Mouse (Mus musculus) embryonic facial prominence, embryonic 15.5 days (tissue): ENCODE measurements around the gene Wfdc17. TPM values are rescaled to one million over a fixed set of nuclear protein-coding genes. Genes with fewer than 3 reads are reported as not detected.

Experiments used
- ATAC-seq: fragments of 200-750 bp; cut with Nextera tagmentation; 2 replicates; pipeline ENCODE4 v1.8.0; 2017; ENCODE audit warnings: low read depth, moderate TSS enrichment; ENCODE audit not compliant: insufficient number of reproducible peaks, low FRiP score, low TSS enrichment
- H3K27ac ChIP-seq: fragments of 300-500 bp; sonication (generic); replicated peaks from 2 replicates; pipeline ENCODE4 v1.5.1; 2015; ENCODE audit warnings: mild to moderate bottlenecking, inconsistent platforms
- H3K27me3 ChIP-seq: fragments of 300-500 bp; sonication (generic); 2 replicates; pipeline ENCODE4 v1.6.1; 2015; ENCODE audit warnings: inconsistent platforms
- H3K36me3 ChIP-seq: fragments of 300-500 bp; sonication (generic); 2 replicates; pipeline ENCODE4 v1.6.1; 2015; ENCODE audit warnings: mild to moderate bottlenecking, inconsistent platforms
- H3K4me1 ChIP-seq: fragments of 300-500 bp; sonication (generic); 2 replicates; pipeline ENCODE4 v1.6.1; 2015; ENCODE audit warnings: inconsistent platforms
- H3K4me2 ChIP-seq: fragments of 300-500 bp; sonication (generic); replicated peaks from 2 replicates; pipeline ENCODE4 v1.6.1; 2015; ENCODE audit warnings: mild to moderate bottlenecking, inconsistent platforms
- H3K4me3 ChIP-seq: fragments of 300-500 bp; sonication (generic); replicated peaks from 2 replicates; pipeline ENCODE4 v1.5.1; 2015; ENCODE audit warnings: mild to moderate bottlenecking, inconsistent platforms
- H3K9ac ChIP-seq: fragments of 300-500 bp; sonication (generic); 2 replicates; pipeline ENCODE4 v1.6.1; 2015; ENCODE audit warnings: inconsistent platforms
- H3K9me3 ChIP-seq: fragments of 300-500 bp; sonication (generic); replicated peaks from 2 replicates; pipeline ENCODE4 v1.6.1; 2016; ENCODE audit warnings: inconsistent platforms
- WGBS: fragments of 180-500 bp; shearing (Covaris S2); methylation state at CpG from one replicate; pipeline ENCODE4 v1.1.7; 2015; 5-methylcytosine and 5-hydroxymethylcytosine counted together
- polyA plus RNA-seq: library from polyadenylated mRNA; unstranded; fragments of >200 nt; fragmentation: Nextera tagmentation; extraction: Ambion mirVana; gene quantifications from 2 replicates; pipeline ENCODE4 v1.2.1, GENCODE M21; 2015

The Wfdc17 gene
- polyA plus RNA-seq, 1 experiment from 2014 or later, result 3.2 TPM

DNA sequence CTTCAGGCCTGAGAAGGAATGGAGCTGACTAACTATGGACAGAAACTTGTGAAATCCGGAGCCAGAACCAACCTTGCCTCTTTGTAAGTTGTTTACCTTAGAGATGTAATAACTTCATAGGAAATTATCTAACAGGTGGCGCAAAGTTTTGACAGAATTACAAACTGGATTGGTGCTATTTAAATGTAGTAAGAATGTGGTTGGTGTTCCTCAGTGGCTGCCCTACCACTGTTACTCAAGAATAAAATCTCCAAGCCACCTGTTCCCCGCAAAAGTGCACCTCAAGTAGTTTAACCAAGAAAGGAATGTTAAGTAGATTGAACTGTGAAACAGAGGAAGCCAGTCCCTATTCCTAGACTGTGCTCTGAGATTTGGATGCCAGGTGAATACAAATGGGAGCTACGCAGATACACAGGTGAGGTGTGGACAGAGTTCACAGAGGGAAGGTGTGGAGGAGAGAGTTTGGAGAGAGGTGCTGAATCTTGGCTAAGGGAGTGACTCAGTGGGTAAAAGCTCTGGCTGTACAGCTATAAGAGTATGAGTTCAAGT lies 36.7 kb downstream of the Wfdc17 start:
- 78% methylated on average over 4 of the region's 4 CpGs for WGBS
- H3K36me3 ChIP-seq, result no peaks in the 10 kb centered on the region
- no peak overlapping the region for H3K4me3 ChIP-seq
- peaks cover 18% of the 10 kb centered on the region; the same call in 1 of the 2 replicates for H3K27me3 ChIP-seq
- H3K4me2 ChIP-seq, result no peak overlapping the region
- H3K27ac ChIP-seq, result no peak overlapping the region
- no peaks in the 10 kb centered on the region for H3K4me1 ChIP-seq
- no peak overlapping the region for H3K9ac ChIP-seq
- no peak for ATAC-seq
- no peaks in the 10 kb centered on the region for H3K9me3 ChIP-seq

DNA sequence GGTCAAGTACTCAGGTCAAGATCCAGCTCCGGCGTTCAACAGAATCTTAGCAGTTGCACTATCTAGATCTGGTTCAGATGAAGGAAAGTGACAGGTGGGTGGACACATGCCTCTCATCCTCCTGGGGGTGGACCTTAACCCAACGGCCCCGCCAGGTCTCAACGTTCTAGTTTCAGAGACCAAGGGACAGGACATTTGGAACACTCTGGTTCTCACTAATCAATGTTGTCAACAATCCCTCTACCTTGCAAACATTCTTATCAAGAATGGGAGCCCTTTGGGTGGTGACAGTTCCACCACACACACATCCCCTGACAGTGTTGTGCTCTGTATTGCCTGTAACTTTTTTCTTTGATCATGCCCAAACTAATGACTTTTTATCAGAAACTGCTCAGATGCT lies 38.0 kb downstream of the Wfdc17 start:
- Histone ChIP-seq H3K9me3 (no peaks in the 10 kb centered on the region), H3K4me1 (no peaks in the 10 kb centered on the region), H3K27me3 (peaks cover 18% of the 10 kb centered on the region; the same call in 1 of the 2 replicates), H3K4me3 (no peak overlapping the region), H3K9ac (no peak overlapping the region), H3K4me2 (no peak overlapping the region), H3K27ac (no peak overlapping the region), H3K36me3 (no peaks in the 10 kb centered on the region)
- no peak for ATAC-seq
- WGBS, result 74% methylated on average over 5 of the region's 5 CpGs

DNA sequence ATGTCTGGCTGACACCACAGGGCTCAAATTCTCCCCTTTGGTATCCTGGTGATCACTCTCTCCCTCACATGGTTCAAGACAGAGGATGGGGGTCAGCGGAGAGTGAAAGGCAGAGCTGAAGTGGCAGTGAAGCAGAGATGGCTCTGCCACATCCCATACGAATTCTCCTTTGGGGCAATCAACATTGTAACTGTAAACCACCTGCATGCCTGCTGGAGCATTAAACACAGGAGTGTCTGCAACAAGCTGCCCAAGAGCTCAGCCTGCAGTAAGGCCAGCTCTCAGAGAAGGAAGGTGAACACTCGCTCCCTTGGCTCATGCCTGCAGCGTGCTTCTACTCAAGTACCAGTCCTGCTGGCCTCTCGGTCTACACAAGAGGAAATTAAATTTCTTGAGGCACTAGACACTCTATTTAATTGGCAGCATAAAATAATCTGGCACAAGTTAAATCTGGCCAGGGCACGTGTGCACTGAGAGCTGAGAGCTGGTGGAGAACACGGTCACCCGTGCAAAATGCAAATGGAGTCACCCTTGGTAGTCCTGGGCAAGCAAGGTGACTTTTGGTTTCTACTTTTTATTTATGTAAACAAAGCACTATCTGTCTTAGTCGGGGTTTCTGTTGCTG lies 39.1 kb downstream of the Wfdc17 start:
- Histone ChIP-seq H3K27ac (no peak overlapping the region), H3K9ac (no peak overlapping the region), H3K9me3 (no peaks in the 10 kb centered on the region), H3K27me3 (peaks cover 20% of the 10 kb centered on the region; the same call in 1 of the 2 replicates), H3K4me2 (no peak overlapping the region), H3K36me3 (no peaks in the 10 kb centered on the region), H3K4me1 (no peaks in the 10 kb centered on the region), H3K4me3 (no peak overlapping the region)
- ATAC-seq, result no peak
- WGBS, result 59% methylated on average over 9 of the region's 9 CpGs

DNA sequence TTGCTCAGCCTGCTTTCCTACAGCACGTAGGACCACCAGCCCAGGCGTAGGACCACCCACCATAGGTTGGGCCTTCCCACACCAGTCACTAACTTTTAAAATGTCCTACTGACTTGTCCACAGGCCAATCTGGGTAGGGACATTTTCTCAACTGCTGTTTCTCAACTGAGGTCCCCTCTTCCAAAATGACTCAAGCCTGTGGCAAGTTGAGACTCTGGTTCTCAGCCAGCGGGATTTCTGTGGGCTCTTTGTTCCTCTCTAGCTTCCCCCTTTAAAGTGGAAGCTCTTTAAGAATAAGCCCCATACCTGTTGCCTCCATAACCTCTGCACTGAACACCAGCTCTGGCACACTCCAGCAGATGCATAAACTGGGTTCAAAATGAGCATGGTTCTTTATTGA lies 39.7 kb downstream of the Wfdc17 start:
- H3K9ac ChIP-seq, result no peak overlapping the region
- 75% methylated on average over 3 of the region's 3 CpGs for WGBS
- no peak overlapping the region for H3K4me2 ChIP-seq
- ATAC-seq, result no peak
- no peaks in the 10 kb centered on the region for H3K36me3 ChIP-seq
- H3K9me3 ChIP-seq, result no peaks in the 10 kb centered on the region
- no peak overlapping the region for H3K27ac ChIP-seq
- H3K27me3 ChIP-seq, result peaks cover 23% of the 10 kb centered on the region; the same call in 1 of the 2 replicates
- H3K4me3 ChIP-seq, result no peak overlapping the region
- no peaks in the 10 kb centered on the region for H3K4me1 ChIP-seq

DNA sequence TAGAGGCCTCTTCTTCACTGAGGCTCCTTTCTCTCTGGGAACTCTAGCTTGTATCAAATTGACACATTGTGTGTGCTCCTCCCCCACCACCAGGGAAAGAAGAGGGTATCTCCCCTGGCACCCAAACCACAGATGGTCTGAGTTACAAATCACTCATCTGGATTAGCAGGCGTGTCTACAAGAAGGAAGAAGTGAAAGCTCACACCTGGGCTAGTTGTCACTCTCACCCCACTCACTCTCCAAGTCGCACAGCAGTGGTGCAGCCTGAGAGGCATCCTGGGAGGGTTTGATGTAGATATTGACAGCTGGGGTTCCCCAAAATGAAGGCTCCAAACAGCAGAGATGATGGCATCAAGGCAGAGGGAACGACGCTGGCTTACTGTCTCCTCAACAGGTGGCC lies 42.4 kb downstream of the Wfdc17 start:
- H3K27ac ChIP-seq, result no peak overlapping the region
- no peaks in the 10 kb centered on the region for H3K4me1 ChIP-seq
- ATAC-seq, result no peak
- H3K27me3 ChIP-seq, result peaks cover 18% of the 10 kb centered on the region; the same call in 1 of the 2 replicates
- no peak overlapping the region for H3K4me3 ChIP-seq
- no peaks in the 10 kb centered on the region for H3K36me3 ChIP-seq
- no peak overlapping the region for H3K4me2 ChIP-seq
- no peak overlapping the region for H3K9ac ChIP-seq
- H3K9me3 ChIP-seq, result no peaks in the 10 kb centered on the region
- 34% methylated on average over 4 of the region's 4 CpGs for WGBS

DNA sequence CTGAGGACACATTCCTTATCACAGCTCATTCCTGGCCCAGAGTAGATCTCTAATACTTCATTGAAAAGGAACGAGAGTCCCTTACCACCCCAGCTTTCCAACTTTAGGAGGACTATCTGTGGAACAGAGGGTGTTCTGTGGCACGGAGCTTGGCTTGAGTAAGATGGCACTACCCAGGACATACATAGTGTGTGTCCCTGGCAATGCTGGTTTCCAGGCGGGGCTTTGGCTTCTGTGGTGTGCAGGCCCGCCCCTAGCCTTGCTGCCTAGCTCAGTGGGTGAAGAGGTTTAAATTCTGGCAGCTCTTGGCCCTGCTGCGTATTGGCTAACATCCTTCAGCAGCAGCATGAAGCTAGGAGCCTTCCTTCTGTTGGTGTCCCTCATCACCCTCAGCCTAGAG lies 42.9 kb downstream of the Wfdc17 start, which contains the start of gene Wfdc21:
Gene Wfdc21, plus strand, starts transcription at position 260 of the 400 bp plus-strand sequence.
- H3K4me2 ChIP-seq, result no peak within 1 kb of the TSS
- no peaks in the 10 kb centered on the region for H3K36me3 ChIP-seq
- H3K4me3 ChIP-seq, result no peak within 1 kb of the TSS
- H3K9me3 ChIP-seq, result no peaks in the 10 kb centered on the region
- 63% methylated on average over 5 of the region's 5 CpGs for WGBS
- no peak within 1 kb of the TSS for H3K27ac ChIP-seq
- ATAC-seq, result no peak
- no peaks in the 10 kb centered on the region for H3K4me1 ChIP-seq
- no peak within 1 kb of the TSS for H3K9ac ChIP-seq
- H3K27me3 ChIP-seq, result 0 out of 2 replicates have a peak, but pooled peaks cover 12% of the 10 kb centered on the region

DNA sequence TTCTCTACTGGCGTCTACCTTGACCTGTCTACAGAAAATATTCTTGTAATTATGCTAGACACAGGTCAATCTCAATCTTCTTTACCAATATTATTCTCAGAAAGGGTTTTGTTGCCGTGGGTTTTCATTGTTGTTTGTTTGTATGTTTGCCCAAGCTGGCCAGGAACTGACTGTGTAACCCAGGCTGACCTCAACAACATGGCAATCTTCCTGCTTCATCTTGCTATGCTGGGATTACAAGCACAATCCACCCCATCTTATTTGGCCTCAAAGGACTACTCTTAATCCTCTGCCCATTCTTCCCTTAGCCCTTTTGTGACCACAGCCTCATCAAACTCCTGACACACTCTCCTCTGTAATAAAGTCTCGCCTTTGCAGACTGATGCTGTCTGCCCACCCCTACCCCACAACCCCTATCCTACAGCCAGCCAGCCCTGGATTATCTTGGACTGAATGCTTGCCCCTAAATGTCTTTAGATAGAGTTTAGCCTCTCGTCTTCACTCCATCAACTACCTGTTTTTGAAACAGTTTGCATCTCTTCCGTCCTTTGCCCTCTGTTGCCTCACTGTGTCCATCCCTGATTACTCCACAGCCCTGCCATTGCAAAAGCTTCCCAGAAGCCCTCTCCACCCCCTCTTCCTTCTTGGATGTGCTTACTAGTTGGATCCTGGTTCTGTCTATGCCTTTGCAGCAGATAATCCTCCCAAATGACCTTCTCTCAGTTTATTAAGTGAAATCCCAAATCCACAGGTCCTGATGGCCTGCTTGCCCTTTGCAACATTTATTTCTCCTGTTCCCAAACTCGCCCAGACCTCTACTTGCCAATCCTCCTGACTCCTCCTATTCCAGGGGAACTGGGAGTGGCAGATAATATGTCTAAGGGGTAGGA lies 43.8 kb downstream of the Wfdc17 start:
- H3K4me3 ChIP-seq, result no peak overlapping the region
- no peak overlapping the region for H3K4me2 ChIP-seq
- H3K9me3 ChIP-seq, result no peaks in the 10 kb centered on the region
- ATAC-seq, result no peak
- H3K36me3 ChIP-seq, result no peaks in the 10 kb centered on the region
- no peaks in the 10 kb centered on the region for H3K4me1 ChIP-seq
- no peak overlapping the region for H3K27ac ChIP-seq
- no peak overlapping the region for H3K9ac ChIP-seq
- 65% methylated on average over 6 of the region's 6 CpGs for WGBS
- H3K27me3 ChIP-seq, result peaks cover 16% of the 10 kb centered on the region

DNA sequence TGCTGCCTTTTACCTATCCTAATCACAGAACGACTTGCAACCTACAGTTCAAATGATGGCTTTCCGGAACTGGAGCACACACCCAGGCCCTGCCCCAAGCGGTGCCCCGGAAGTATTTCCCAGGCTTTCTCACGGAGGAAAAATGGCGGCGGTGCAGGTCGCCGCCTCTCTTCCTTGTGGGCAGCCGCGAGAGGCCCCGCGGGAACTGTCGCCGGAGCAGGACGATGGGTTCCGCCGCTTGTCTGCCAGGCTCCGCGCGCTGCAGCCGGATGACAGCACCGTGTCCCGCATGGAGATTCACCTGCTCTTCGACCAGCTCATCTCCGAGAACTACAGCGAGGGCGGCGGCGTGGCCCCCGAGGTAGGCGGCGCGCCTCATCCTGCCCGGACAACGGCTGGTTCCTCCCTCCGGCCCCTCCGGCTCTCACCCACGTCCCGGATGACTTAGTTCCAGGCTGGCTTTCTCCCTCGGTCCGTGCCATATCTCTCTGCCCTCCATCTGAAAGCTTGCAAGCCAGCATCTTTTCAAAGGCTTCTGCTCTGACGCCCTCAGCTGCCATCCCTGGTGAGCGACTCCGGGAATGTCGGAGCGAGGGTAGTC lies 49.9 kb downstream of the Wfdc17 start, which contains the start of gene Heatr6:
Gene Heatr6, plus strand, starts transcription at position 116 of the 601 bp plus-strand sequence.
- peaks cover 8% of the 10 kb centered on the region for H3K4me1 ChIP-seq
- peak; percentile 94 for ATAC-seq
- H3K27me3 ChIP-seq, result peaks cover 6% of the 10 kb centered on the region
- peaks cover 26% of the 10 kb centered on the region for H3K36me3 ChIP-seq
- H3K9me3 ChIP-seq, result no peaks in the 10 kb centered on the region
- peak within 1 kb of the TSS; percentile 85 for H3K27ac ChIP-seq
- peak within 1 kb of the TSS; percentile 58 for H3K4me2 ChIP-seq
- peak within 1 kb of the TSS; percentile 47 for H3K9ac ChIP-seq
- WGBS, result under 1% methylated on average over 47 of the region's 47 CpGs
- peak within 1 kb of the TSS; percentile 74 for H3K4me3 ChIP-seq

DNA sequence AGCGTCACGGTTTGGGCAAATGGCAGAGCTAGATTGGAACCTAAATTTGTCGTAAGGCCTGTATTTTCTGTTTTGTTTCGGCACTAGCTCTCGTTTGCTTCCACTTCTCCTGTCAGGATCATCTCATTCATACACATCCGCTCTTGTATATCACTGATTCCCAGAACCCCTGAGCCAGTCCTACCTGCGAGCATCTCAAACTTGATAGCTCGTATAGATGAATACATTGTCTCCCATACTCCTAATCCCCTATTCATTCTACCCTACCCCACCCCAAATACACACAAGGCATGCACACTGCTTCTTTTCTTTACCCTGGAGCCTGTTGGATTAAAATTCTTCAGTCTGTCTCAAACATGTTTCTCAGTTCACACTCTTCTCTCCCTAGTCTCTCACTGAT lies 50.4 kb downstream of the Wfdc17 start:
- Histone ChIP-seq H3K9me3 (no peaks in the 10 kb centered on the region), H3K36me3 (peaks cover 31% of the 10 kb centered on the region), H3K27me3 (peaks cover 6% of the 10 kb centered on the region), H3K4me2 (peak overlapping the region; percentile 58), H3K4me3 (peak overlapping the region; percentile 74), H3K4me1 (peaks cover 8% of the 10 kb centered on the region), H3K27ac (peak overlapping the region; percentile 85), H3K9ac (peak overlapping the region; percentile 47)
- ATAC-seq, result no peak
- 6% methylated on average over 8 of the region's 8 CpGs for WGBS
